Mouse (Mus musculus) megakaryocyte, embryonic 14.5 days (primary cell): ENCODE data around the gene Utrn. TPM values are rescaled to one million over a fixed set of nuclear protein-coding genes. Genes with fewer than 3 reads are reported as not detected.

Experiments
- H3K27me3 ChIP-seq: replicated peaks from 2 replicates; pipeline ENCODE3; 2012; ENCODE audit warnings: inconsistent platforms
- H3K36me3 ChIP-seq: replicated peaks from 2 replicates; pipeline ENCODE3; 2012; ENCODE audit warnings: low read length, inconsistent platforms, mixed read lengths
- H3K4me1 ChIP-seq: 2 replicates; pipeline ENCODE4 v1.6.1; 2012; ENCODE audit warnings: inconsistent platforms
- H3K4me3 ChIP-seq: replicated peaks from 2 replicates; pipeline ENCODE3; 2012; ENCODE audit warnings: moderate library complexity, mild to moderate bottlenecking, inconsistent platforms
- H3K9me3 ChIP-seq: 2 replicates; pipeline ENCODE4 v1.6.1; 2012; ENCODE audit warnings: inconsistent platforms
- FLI1 ChIP-seq: IDR thresholded peaks from 2 replicates; pipeline ENCODE4 v1.6.1; 2012; ENCODE audit warnings: low read length, inconsistent platforms, mixed read lengths
- GATA1 ChIP-seq: IDR thresholded peaks from 3 replicates; pipeline ENCODE4 v1.6.1; 2012; ENCODE audit warnings: mixed read lengths, low read length, inconsistent platforms, borderline replicate concordance
- polyA plus RNA-seq: library from polyadenylated mRNA; stranded (reverse); fragments of >175 nt; gene quantifications from 2 replicates; pipeline ENCODE4 v1.2.3, GENCODE M21; 2012; ENCODE audit warnings: low replicate concordance; ENCODE audit not compliant: insufficient read depth

Utrn gene
- polyA plus RNA-seq, 1 experiment = 6.1 TPM

DNA sequence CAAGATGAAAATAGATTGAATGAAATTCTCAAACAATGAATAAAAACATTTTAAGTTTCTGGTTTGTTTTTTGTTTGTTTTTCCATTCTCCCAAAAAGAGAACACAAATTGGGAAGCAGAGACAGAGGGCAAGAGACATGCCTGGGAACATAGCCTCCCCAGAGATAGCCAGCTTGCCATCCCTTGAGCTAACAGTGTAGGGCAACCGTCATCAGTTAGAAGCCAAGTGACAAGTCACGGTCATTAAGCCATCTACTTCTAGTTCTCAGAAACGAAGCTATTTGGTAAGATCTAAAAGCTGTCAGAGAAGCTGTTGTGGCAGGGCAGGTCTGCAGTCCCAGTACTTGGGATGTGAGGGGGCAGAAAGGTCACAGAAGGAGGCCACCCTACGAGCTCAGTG is 44.8 kb downstream of the Utrn start:
- Histone ChIP-seq H3K27me3 (no peaks in the 10 kb centered on the region), H3K4me1 (peaks cover 72% of the 10 kb centered on the region)
- TF ChIP-seq GATA1 (no peak), FLI1 (no peak)

DNA sequence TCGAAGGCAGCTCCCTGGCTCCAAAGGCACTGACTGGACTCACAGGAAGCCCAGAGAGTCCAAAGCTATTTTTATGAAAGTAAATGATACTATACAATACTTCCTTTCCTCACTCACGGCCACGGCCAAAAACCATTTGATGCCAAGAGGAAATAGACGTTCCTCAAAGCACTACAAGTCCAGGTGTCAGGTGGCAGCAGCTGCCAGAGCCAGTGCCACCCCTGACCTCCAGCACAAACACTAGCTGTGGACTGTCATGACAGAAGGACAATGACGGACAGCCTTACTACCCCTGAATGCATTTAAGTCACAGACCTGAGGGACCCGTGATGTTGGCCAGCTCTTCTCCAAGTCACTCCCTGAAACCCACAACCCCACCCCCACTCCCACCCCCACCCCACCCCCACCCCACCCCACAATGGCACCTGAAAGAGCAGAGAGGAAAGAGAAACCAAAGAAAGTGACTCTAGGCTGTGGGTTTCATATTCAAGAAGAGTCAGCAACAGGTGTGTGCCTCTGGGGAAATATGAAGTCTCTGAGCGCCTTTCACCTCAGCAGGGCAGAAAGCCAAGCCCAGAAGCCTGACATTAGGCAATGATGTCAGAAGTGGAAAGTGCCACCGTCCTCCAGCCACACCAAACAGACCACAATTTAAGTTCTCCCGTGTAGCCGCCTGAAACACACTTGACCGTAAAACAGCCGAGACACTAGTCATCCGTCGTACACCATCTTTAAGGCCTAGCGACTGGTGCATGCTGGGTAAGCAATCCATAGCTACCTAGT is 45.5 kb downstream of the Utrn start:
- TF ChIP-seq GATA1 (no peak), FLI1 (no peak)
- Histone ChIP-seq H3K9me3 (no peaks in the 10 kb centered on the region), H3K4me3 (no peak overlapping the region), H3K27me3 (no peaks in the 10 kb centered on the region), H3K36me3 (peaks cover 33% of the 10 kb centered on the region), H3K4me1 (peaks cover 72% of the 10 kb centered on the region)

More for the DNA sequence above, 44.8 kb downstream of the Utrn start:
- no peaks in the 10 kb centered on the region for H3K9me3 ChIP-seq
- H3K4me3 ChIP-seq = no peak overlapping the region
- peaks cover 33% of the 10 kb centered on the region for H3K36me3 ChIP-seq

DNA sequence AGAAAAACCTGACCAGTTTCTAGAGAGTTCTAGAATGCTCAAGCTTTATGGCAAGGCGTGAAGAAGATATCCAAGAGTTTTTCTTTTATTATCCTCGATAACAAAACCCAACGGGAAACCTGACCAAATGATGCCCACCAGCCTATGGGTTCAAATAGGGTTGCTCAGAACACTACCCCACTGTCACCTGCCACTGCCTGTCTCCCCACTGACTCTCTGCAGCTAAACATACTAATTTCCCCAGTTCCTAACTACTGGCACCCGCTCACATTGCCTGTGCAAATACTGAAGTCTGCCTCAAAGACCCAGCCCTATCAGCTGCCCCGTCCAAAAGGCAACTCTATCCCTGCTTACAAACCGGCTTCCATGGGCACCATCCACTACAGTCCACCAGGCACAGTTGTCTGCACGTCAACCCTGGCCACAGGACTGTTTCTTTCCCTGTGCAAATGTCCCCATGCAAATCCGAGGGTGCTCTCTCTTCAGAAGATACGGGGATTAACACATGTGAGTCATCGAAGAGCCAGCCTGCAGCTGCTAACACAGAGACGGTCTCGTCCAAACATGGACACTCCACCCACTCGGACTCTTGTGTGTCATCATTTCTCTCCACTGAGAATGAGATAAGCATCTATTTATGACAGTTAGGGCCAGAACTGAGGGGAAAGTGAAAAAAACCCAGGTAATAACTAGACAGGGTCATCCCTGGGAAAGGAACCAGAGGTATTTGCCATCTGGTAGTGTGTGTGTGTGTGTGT is 48.0 kb downstream of the Utrn start:
- peaks cover 33% of the 10 kb centered on the region for H3K36me3 ChIP-seq
- no peaks in the 10 kb centered on the region for H3K27me3 ChIP-seq
- H3K9me3 ChIP-seq = no peaks in the 10 kb centered on the region
- H3K4me1 ChIP-seq = peaks cover 71% of the 10 kb centered on the region
- H3K4me3 ChIP-seq = no peak overlapping the region
- TF ChIP-seq FLI1 (no peak), GATA1 (no peak)

GRCm38 (mm10) chr10:12817409-12817808 is 51.8 kb downstream of the Utrn start:
- no peak overlapping the region for H3K4me3 ChIP-seq
- peaks cover 19% of the 10 kb centered on the region for H3K36me3 ChIP-seq
- H3K9me3 ChIP-seq = no peaks in the 10 kb centered on the region
- TF ChIP-seq FLI1 = no peak
- TF ChIP-seq GATA1 = no peak
- H3K4me1 ChIP-seq = peaks cover 80% of the 10 kb centered on the region
- no peaks in the 10 kb centered on the region for H3K27me3 ChIP-seq

- H3K36me3 ChIP-seq = peaks cover 15% of the 10 kb centered on the region
- H3K4me1 ChIP-seq = peaks cover 86% of the 10 kb centered on the region
- no peak for TF ChIP-seq FLI1
- no peak for TF ChIP-seq GATA1
- no peaks in the 10 kb centered on the region for H3K9me3 ChIP-seq
- H3K27me3 ChIP-seq = no peaks in the 10 kb centered on the region
- H3K4me3 ChIP-seq = no peak overlapping the region
Measured at GRCm38 (mm10) chr10:12816530-12816929, 52.6 kb downstream of the Utrn start.

- Histone ChIP-seq H3K4me3 (peak overlapping the region; percentile 38), H3K9me3 (no peaks in the 10 kb centered on the region), H3K4me1 (peaks cover 93% of the 10 kb centered on the region), H3K36me3 (peaks cover 8% of the 10 kb centered on the region), H3K27me3 (no peaks in the 10 kb centered on the region)
- no peak for TF ChIP-seq FLI1
- no peak for TF ChIP-seq GATA1
Measured at GRCm38 (mm10) chr10:12814411-12814810, 54.8 kb downstream of the Utrn start.

DNA sequence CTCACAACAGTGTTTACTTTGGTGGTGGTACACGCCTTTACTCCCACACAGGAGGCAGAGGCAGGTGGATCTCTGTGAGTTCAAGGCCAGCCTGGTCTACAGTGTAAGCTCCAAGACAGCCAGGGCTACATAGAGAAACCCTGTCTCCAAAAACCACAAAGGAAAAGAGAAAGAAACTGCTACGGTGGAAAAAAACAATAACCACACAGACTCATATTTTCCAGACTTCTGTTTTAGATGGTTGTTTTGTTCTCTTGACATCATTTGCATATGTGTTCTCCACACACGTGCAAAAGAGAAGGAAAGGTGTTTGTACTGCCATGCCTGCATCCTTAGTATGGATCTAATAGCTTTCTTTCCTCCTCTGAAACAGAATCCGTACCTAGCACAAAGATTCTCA is 55.3 kb downstream of the Utrn start:
- peaks cover 8% of the 10 kb centered on the region for H3K36me3 ChIP-seq
- TF ChIP-seq FLI1 (no peak), GATA1 (no peak)
- H3K4me1 ChIP-seq = peaks cover 94% of the 10 kb centered on the region
- no peaks in the 10 kb centered on the region for H3K9me3 ChIP-seq
- peak overlapping the region; percentile 90 for H3K4me3 ChIP-seq
- no peaks in the 10 kb centered on the region for H3K27me3 ChIP-seq

- Histone ChIP-seq H3K27me3 (no peaks in the 10 kb centered on the region), H3K9me3 (no peaks in the 10 kb centered on the region), H3K4me1 (peaks cover 94% of the 10 kb centered on the region), H3K36me3 (peaks cover 8% of the 10 kb centered on the region), H3K4me3 (peak overlapping the region; percentile 90)
- no peak for TF ChIP-seq FLI1
- no peak; the same call in 2 of the 3 replicates for TF ChIP-seq GATA1
Measured at GRCm38 (mm10) chr10:12813211-12813811, 55.9 kb downstream of the Utrn start.

GRCm38 (mm10) chr10:12812680-12813079 is 56.5 kb downstream of the Utrn start:
- Histone ChIP-seq H3K9me3 (no peaks in the 10 kb centered on the region), H3K27me3 (no peaks in the 10 kb centered on the region), H3K36me3 (peaks cover 8% of the 10 kb centered on the region), H3K4me1 (peaks cover 91% of the 10 kb centered on the region), H3K4me3 (peak overlapping the region; percentile 90)
- no peak for TF ChIP-seq GATA1
- no peak for TF ChIP-seq FLI1
